Mouse (Mus musculus): ENCODE measurements around the gene Myoz1.

Myoz1 gene

GRCm38 (mm10) chr14:20672990-20673389, 16.6 kb upstream of the Myoz1 start:
- DNase-seq (ENCODE audit: inconsistent ontology term) = peak; percentile 51

- no peak for DNase-seq (ENCODE audit: inconsistent ontology term)
These were observed 11.9 kb upstream of the Myoz1 start, which contains the start of gene Synpo2l for GRCm38 (mm10) chr14:20668154-20668810. Synpo2l (minus strand) TSS chr14:20668354.

GRCm38 (mm10) chr14:20667469-20667868, 11.1 kb upstream of the Myoz1 start:
- DNase-seq (ENCODE audit: inconsistent ontology term) = no peak

- no peak for DNase-seq (ENCODE audit: inconsistent ontology term)
These were observed 8.1 kb upstream of the Myoz1 start for GRCm38 (mm10) chr14:20664436-20664835.

- peak; percentile 77 for DNase-seq (ENCODE audit: inconsistent ontology term)
These were observed 7.3 kb upstream of the Myoz1 start for GRCm38 (mm10) chr14:20663601-20664000.

- DNase-seq (ENCODE audit: inconsistent ontology term) = no peak
These were observed 6.4 kb upstream of the Myoz1 start for GRCm38 (mm10) chr14:20662740-20663139.

GRCm38 (mm10) chr14:20661661-20662331, 5.5 kb upstream of the Myoz1 start:
- no peak for DNase-seq (ENCODE audit: inconsistent ontology term)

- DNase-seq (ENCODE audit: inconsistent ontology term) = peak; percentile 94
These were observed 4.7 kb upstream of the Myoz1 start for GRCm38 (mm10) chr14:20660827-20661660.

GRCm38 (mm10) chr14:20659687-20660086, 3.3 kb upstream of the Myoz1 start:
- DNase-seq (ENCODE audit: inconsistent ontology term) = no peak

- no peak for DNase-seq (ENCODE audit: inconsistent ontology term)
These were observed 2.6 kb upstream of the Myoz1 start for GRCm38 (mm10) chr14:20658902-20659301.

GRCm38 (mm10) chr14:20658326-20658725, 2.0 kb upstream of the Myoz1 start:
- DNase-seq (ENCODE audit: inconsistent ontology term) = peak; percentile 23

- no peak for DNase-seq (ENCODE audit: inconsistent ontology term)
These were observed 609 bp downstream of the Myoz1 start for GRCm38 (mm10) chr14:20655731-20656130.

GRCm38 (mm10) chr14:20654690-20655421, 1.5 kb downstream of the Myoz1 start:
- no peak for DNase-seq (ENCODE audit: inconsistent ontology term)

GRCm38 (mm10) chr14:20651722-20652256, 4.6 kb downstream of the Myoz1 start:
- DNase-seq (ENCODE audit: inconsistent ontology term) = no peak

GRCm38 (mm10) chr14:20651000-20651399, 5.3 kb downstream of the Myoz1 start:
- no peak for DNase-seq (ENCODE audit: inconsistent ontology term)

GRCm38 (mm10) chr14:20646381-20646780, 10.0 kb downstream of the Myoz1 start:
- DNase-seq (ENCODE audit: inconsistent ontology term) = no peak

GRCm38 (mm10) chr14:20645547-20645946, 10.8 kb downstream of the Myoz1 start:
- DNase-seq (ENCODE audit: inconsistent ontology term) = no peak

- DNase-seq (ENCODE audit: inconsistent ontology term) = no peak
These were observed 14.9 kb downstream of the Myoz1 start for GRCm38 (mm10) chr14:20641438-20641875.

GRCm38 (mm10) chr14:20640644-20641437, 15.5 kb downstream of the Myoz1 start, which contains the start of gene Usp54:
Usp54 (minus strand) TSS chr14:20641063.
- DNase-seq (ENCODE audit: inconsistent ontology term) = peak; percentile 96

- peak; percentile 51 for DNase-seq (ENCODE audit: inconsistent ontology term)
These were observed 16.3 kb downstream of the Myoz1 start for GRCm38 (mm10) chr14:20639918-20640619.

All from Muller cell, postnatal 12 days (primary cell).